Mouse (Mus musculus) large intestine, adult 2 months (tissue): ENCODE data around the gene Gm4737. TPM values are rescaled to one million over a fixed set of nuclear protein-coding genes. Genes with fewer than 3 reads are reported as not detected.

Source experiments
- polyA plus RNA-seq: library from polyadenylated mRNA; depleted of rRNA; stranded (reverse); fragments of >200 nt; gene quantifications from 2 replicates; pipeline ENCODE4 v1.2.3, GENCODE M21; 2012; rRNA removed

Gm4737 gene
- polyA plus RNA-seq, 1 experiment: 33.5 TPM

Other genes with a start within 250 kb of the Gm4737 start
- gene Phldb2, start 201.5 kb downstream of the Gm4737 start, polyA plus RNA-seq: 1.6 and 4.6 TPM in 2 replicates
- 3.2 and 3.6 TPM in 2 replicates for gene Plcxd2, start 144.9 kb downstream of the Gm4737 start, polyA plus RNA-seq
- gene Cd96, start 34.8 kb downstream of the Gm4737 start, polyA plus RNA-seq: 1.4 and 2.2 TPM in 2 replicates